Mouse (Mus musculus): ENCODE data around the gene Tnni1.

GRCm38 (mm10) chr1:135812618-135813017 lies 33.4 kb downstream of the Tnni1 start:
- no peak for TF ChIP-seq CTCF (IDR thresholded peaks at IDR 0.05; ENCODE audit: insufficient read depth, low read depth, low read length)
- no peak for TF ChIP-seq POLR2A (IDR thresholded peaks at IDR 0.05; ENCODE audit: insufficient read depth, low read depth, low read length)

All from olfactory bulb, adult 2 months (tissue).